ENCODE assay signal across 8 mouse cellular contexts in the genomic region with DNA sequence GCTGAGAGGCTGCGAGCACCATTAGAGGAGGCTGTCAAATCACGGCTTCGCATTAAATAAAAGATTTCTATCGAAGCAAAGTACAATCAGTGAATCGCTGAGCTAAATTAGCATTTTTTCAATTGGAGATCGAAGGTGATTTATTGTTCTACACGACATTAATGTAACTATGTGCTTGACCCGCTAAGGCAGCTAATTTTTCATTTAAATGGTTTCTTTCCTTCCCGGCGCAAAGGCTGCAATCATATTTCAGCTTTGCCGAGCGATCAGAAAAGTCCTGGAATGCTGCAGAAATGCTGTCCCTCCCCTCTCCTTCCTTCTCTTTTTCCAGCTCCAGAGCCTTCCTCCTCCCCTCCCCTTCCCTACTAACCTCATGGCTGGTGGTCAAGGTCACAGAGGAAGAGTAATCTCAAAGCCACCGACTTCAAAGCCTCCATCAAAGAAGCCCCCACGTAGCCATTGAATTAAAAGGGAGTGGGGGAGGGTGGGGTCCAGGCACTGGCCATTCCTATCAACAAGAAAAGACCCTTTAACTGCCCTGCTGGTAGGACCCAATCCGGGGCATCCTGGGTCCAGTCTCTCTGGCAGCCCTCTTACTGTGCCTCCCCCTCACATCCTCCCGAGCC.
DNase-seq lines count a peak whose midpoint lies in the region; ATAC-seq lines count a peak whose summit lies in the region.

No protein-coding gene starts in this region.

- H3K4me1 ChIP-seq in kidney, embryonic 14.5 days (ENCODE audit: control insufficient read depth, insufficient read depth, low read length): peaks cover 7% of the 10 kb centered on the region; the same call in 1 of the 2 replicates
- peaks cover 19% of the 10 kb centered on the region for H3K4me1 ChIP-seq in forebrain, embryonic 14.5 days (ENCODE audit: control insufficient read depth, insufficient read depth, low read length)
- H3K4me1 ChIP-seq in neural tube, embryonic 13.5 days (replicated peaks): peaks cover 28% of the 10 kb centered on the region

- peak overlapping the region; percentile 39 for H3K4me3 ChIP-seq in kidney, embryonic 14.5 days (ENCODE audit: low read length)
- peak overlapping the region; percentile 32 for H3K4me3 ChIP-seq in forebrain, embryonic 14.5 days (ENCODE audit: low read depth, low read length)
- peak overlapping the region; percentile 38 for H3K4me3 ChIP-seq in neural tube, embryonic 13.5 days

- no peaks in the 10 kb centered on the region for H3K9me3 ChIP-seq in kidney, embryonic 14.5 days (ENCODE audit: control insufficient read depth, low read length)
- H3K9me3 ChIP-seq in forebrain, embryonic 14.5 days (replicated peaks; ENCODE audit: control insufficient read depth, low read length): no peaks in the 10 kb centered on the region
- no peaks in the 10 kb centered on the region for H3K9me3 ChIP-seq in neural tube, embryonic 13.5 days

- peak; percentile 67 for ATAC-seq in kidney, embryonic 14.5 days (ENCODE audit: low FRiP score, low TSS enrichment)
- peak; percentile 72 for ATAC-seq in forebrain, embryonic 14.5 days
- peak; percentile 83 for ATAC-seq in neural tube, embryonic 13.5 days (ENCODE audit: low read depth)

- H3K9ac ChIP-seq in kidney, embryonic 14.5 days (ENCODE audit: low read depth, low read length): peak overlapping the region; percentile 61
- peak overlapping the region; percentile 63 for H3K9ac ChIP-seq in forebrain, embryonic 14.5 days (ENCODE audit: low read length)
- H3K9ac ChIP-seq in neural tube, embryonic 13.5 days: peak overlapping the region; percentile 78

- under 1% methylated on average over 16 of the region's 16 CpGs for WGBS in kidney, embryonic 14.5 days
- WGBS in forebrain, embryonic 14.5 days: under 1% methylated on average over 16 of the region's 16 CpGs
- WGBS in neural tube, embryonic 13.5 days: under 1% methylated on average over 16 of the region's 16 CpGs

- peak overlapping the region; percentile 83 for H3K27ac ChIP-seq in kidney, embryonic 14.5 days (ENCODE audit: low read depth, low read length)
- peak overlapping the region; percentile 99 for H3K27ac ChIP-seq in forebrain, embryonic 14.5 days (ENCODE audit: low read depth, low read length)
- H3K27ac ChIP-seq in neural tube, embryonic 13.5 days (replicated peaks): peak overlapping the region; percentile 99

- no peaks in the 10 kb centered on the region for H3K27me3 ChIP-seq in kidney, embryonic 14.5 days (ENCODE audit: control insufficient read depth, insufficient read depth, low read length)
- no peaks in the 10 kb centered on the region for H3K27me3 ChIP-seq in forebrain, embryonic 14.5 days (replicated peaks; ENCODE audit: control insufficient read depth, insufficient read depth, low read length)
- no peaks in the 10 kb centered on the region for H3K27me3 ChIP-seq in neural tube, embryonic 13.5 days

- peak overlapping the region; percentile 84 for H3K4me2 ChIP-seq in kidney, embryonic 14.5 days (replicated peaks; ENCODE audit: low read depth, low read length)
- peak overlapping the region; percentile 62 for H3K4me2 ChIP-seq in forebrain, embryonic 14.5 days (ENCODE audit: low read length)
- peak overlapping the region; percentile 63 for H3K4me2 ChIP-seq in neural tube, embryonic 13.5 days

- no peak for DNase-seq in kidney, postnatal 36 days
- peak; percentile 5 to 6 for DNase-seq in adrenal gland, postnatal 36 days
- DNase-seq in forebrain, embryonic 14.5 days (ENCODE audit: low spot score): peak; percentile 90
- DNase-seq in kidney, postnatal 4 days: peak; percentile 30 to 50
- no peak for DNase-seq in spleen, postnatal 14 days (ENCODE audit: low spot score in 2 of 2)
- DNase-seq in gastrocnemius, adult 8-10 months (ENCODE audit: low spot score in 2 of 2): no peak

- no peaks in the 10 kb centered on the region for H3K36me3 ChIP-seq in kidney, embryonic 14.5 days (ENCODE audit: control insufficient read depth, insufficient read depth, low read length)
- H3K36me3 ChIP-seq in forebrain, embryonic 14.5 days (ENCODE audit: control insufficient read depth, insufficient read depth, low read length): no peaks in the 10 kb centered on the region
- no peaks in the 10 kb centered on the region for H3K36me3 ChIP-seq in neural tube, embryonic 13.5 days

Comparison
In these comparisons a context has a peak if more than half of its experiments do, and no peak if none do; other contexts are left out.
1. DNase-seq: peak in adrenal gland, postnatal 36 days (2 of 2), forebrain, embryonic 14.5 days (single experiment) and kidney, postnatal 4 days (2 of 2); none in kidney, postnatal 36 days (0 of 2), spleen, postnatal 14 days (0 of 2) and gastrocnemius, adult 8-10 months (0 of 2).
2. Peak in every context shown above with its lines, with median percentiles within 50 percentile points of each other: ATAC-seq, H3K27ac ChIP-seq, H3K4me2 ChIP-seq, H3K4me3 ChIP-seq and H3K9ac ChIP-seq.